In the genomic region with DNA sequence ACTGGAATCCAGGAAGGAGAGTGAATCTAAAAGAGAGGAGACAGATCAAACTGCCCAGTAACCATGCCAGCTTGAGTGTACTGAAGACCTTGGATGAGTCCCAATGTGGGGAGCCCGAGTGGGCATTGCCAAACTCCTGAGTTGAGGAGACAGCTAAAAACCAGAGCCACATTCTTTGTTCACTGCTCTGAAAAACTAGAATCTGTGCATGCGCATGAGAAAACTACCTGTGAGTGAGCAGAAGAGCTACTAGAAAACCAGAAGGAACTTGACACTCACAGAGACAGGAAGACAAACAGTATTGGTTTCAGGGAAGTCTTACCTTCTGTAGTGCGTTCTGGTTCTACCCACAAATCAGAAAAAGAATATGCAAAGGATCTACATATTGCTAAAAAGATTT, we compare ENCODE assay signal across 24 mouse cellular contexts.
DNase-seq lines count a peak whose midpoint lies in the region; ATAC-seq and TF ChIP-seq lines count a peak whose summit lies in the region.
"Had no signal": no experiment of that assay in that cellular context is flagged by ENCODE, and none has a peak within 500 bp of the region (broad histone marks: within the 10 kb centered on the region; RNA-seq: fewer than 3 reads in every experiment).

No protein-coding gene starts in this region.

- H3K4me3 ChIP-seq in CH12.LX (replicated peaks in 1 of 3; ENCODE audit: low read depth in 2 of 3, low read length in 2 of 3, poor library complexity in 1 of 3) = no peak overlapping the region
- H3K4me3 ChIP-seq in small intestine, adult 2 months (ENCODE audit: low read depth, low read length) = no peak overlapping the region
- H3K4me3 ChIP-seq: embryonic facial prominence, embryonic 12.5 days; forebrain, embryonic 15.5 days; heart, embryonic 10.5 days; hindbrain, embryonic 12.5 days had no signal

- no peak for TF ChIP-seq EP300 in CH12.LX (IDR thresholded peaks at IDR 0.05; ENCODE audit: low read length)

- no peaks in the 10 kb centered on the region for H3K9me3 ChIP-seq in CH12.LX (replicated peaks; ENCODE audit: low read length)
- H3K9me3 ChIP-seq: embryonic facial prominence, embryonic 12.5 days; forebrain, embryonic 15.5 days; heart, embryonic 10.5 days; hindbrain, embryonic 12.5 days had no signal

- in situ Hi-C loops in CH12.LX (cut with MboI; ENCODE audit: low pct_ligation_motif_present, low pct_unique_long_range_greater_than_20kb, low sequenced_read_pairs) = no loop called here

- H3K4me1 ChIP-seq in CH12.LX (ENCODE audit: control insufficient read depth in 1 of 2, insufficient read depth in 2 of 2) = peaks cover 0 to 5% of the 10 kb centered on the region in 2 experiments; a peak in 2 of 4 replicates
- H3K4me1 ChIP-seq in small intestine, adult 2 months (ENCODE audit: control insufficient read depth, insufficient read depth, insufficient read length, low read length) = no peaks in the 10 kb centered on the region
- H3K4me1 ChIP-seq: embryonic facial prominence, embryonic 12.5 days; forebrain, embryonic 15.5 days; heart, embryonic 10.5 days; hindbrain, embryonic 12.5 days had no signal

- no peak overlapping the region for H3K9ac ChIP-seq in CH12.LX (ENCODE audit: insufficient read depth, low read depth)
- H3K9ac ChIP-seq: embryonic facial prominence, embryonic 12.5 days; forebrain, embryonic 15.5 days; hindbrain, embryonic 12.5 days had no signal

- 86% methylated on average over 3 of the region's 3 CpGs for WGBS in small intestine, adult 2 months

- TF ChIP-seq POLR2A in CH12.LX (IDR thresholded peaks at IDR 0.05; ENCODE audit: low read depth, low read length) = no peak
- no peak for TF ChIP-seq POLR2A in small intestine, adult 2 months (IDR thresholded peaks at IDR 0.05; ENCODE audit: low read depth, low read length)

- H3K79me2 ChIP-seq in CH12.LX (replicated peaks; ENCODE audit: control insufficient read depth, extremely low read depth, insufficient read depth, poor library complexity, severe bottlenecking) = no peaks in the 10 kb centered on the region

- ATAC-seq in granulocyte monocyte progenitor cell, adult 5-6 weeks (replicated peaks; ENCODE audit: poor library complexity, severe bottlenecking) = no peak
- ATAC-seq: activated CD4-positive, CD25-positive, alpha-beta regulatory T cell, adult 4 months; CD4-positive, CD25-positive, alpha-beta regulatory T cell, adult 4 months; forebrain, embryonic 15.5 days; hindbrain, embryonic 16.5 days; inflammation-experienced regulatory T-cells, adult 6 months; intestine, postnatal 0 days had no signal

- H3K36me3 ChIP-seq in CH12.LX (replicated peaks in 1 of 2; ENCODE audit: control insufficient read depth in 1 of 2, insufficient read depth in 1 of 2, low read length in 1 of 2) = no peaks in the 10 kb centered on the region
- no peaks in the 10 kb centered on the region for H3K36me3 ChIP-seq in small intestine, adult 2 months (ENCODE audit: control insufficient read depth, insufficient read depth, low read length)
- H3K36me3 ChIP-seq: embryonic facial prominence, embryonic 12.5 days; forebrain, embryonic 15.5 days; heart, embryonic 10.5 days; hindbrain, embryonic 12.5 days had no signal

- peak overlapping the region; percentile 74 for H3K4me2 ChIP-seq in CH12.LX (ENCODE audit: insufficient read depth, low read depth, poor library complexity, severe bottlenecking)
- H3K4me2 ChIP-seq: embryonic facial prominence, embryonic 12.5 days; forebrain, embryonic 15.5 days; hindbrain, embryonic 12.5 days had no signal

- no peak for TF ChIP-seq CTCF in CH12.LX (conservative IDR thresholded peaks at IDR 0.05 in 1 of 2, IDR thresholded peaks at IDR 0.05 in 1 of 2; ENCODE audit: low read depth in 2 of 2, low read length in 2 of 2)
- TF ChIP-seq CTCF in small intestine, adult 2 months (IDR thresholded peaks at IDR 0.05; ENCODE audit: extremely low read depth, insufficient read length, insufficient replicate concordance, low read depth, low read length) = no peak

- no peak for TF ChIP-seq RAD21 in CH12.LX (IDR thresholded peaks at IDR 0.05; ENCODE audit: low read depth, low read length)

- H3K27ac ChIP-seq in CH12.LX (ENCODE audit: insufficient read depth, low read depth) = no peak overlapping the region
- H3K27ac ChIP-seq in small intestine, adult 2 months (ENCODE audit: insufficient read depth, low read depth, low read length) = peak overlapping the region; percentile 67; the same call in 1 of the 2 replicates
- H3K27ac ChIP-seq: embryonic facial prominence, embryonic 12.5 days; forebrain, embryonic 15.5 days; heart, embryonic 10.5 days; hindbrain, embryonic 12.5 days had no signal

- dilution Hi-C loops in CH12.LX (cut with MboI; ENCODE audit: extremely low pct_ligation_motif_present, extremely low pct_unique_long_range_greater_than_20kb, low sequenced_read_pairs) = no loop called here

- DNase-seq in gastrocnemius, adult 18-20 months (ENCODE audit: low spot score) = peak; percentile 3
- DNase-seq in gastrocnemius, adult 8-10 months (ENCODE audit: low spot score in 2 of 2) = no peak
- DNase-seq in 3T3-L1 (ENCODE audit: low read depth, low spot score) (peak; percentile 26), CH12.LX (ENCODE audit: extremely low read depth) (peak; percentile 8)
- DNase-seq: adrenal gland, postnatal 10 days; B cell, adult 2 months; cerebellum, adult 2 months; cerebellum, postnatal 14 days; gastrocnemius, postnatal 36 days; heart, adult 18-20 months; heart, postnatal 10 days; heart, postnatal 4 days had no signal

- no peaks in the 10 kb centered on the region for H3K27me3 ChIP-seq in CH12.LX (replicated peaks)
- no peaks in the 10 kb centered on the region for H3K27me3 ChIP-seq in small intestine, adult 2 months (ENCODE audit: control insufficient read depth, insufficient read depth, low read length)
- H3K27me3 ChIP-seq: embryonic facial prominence, embryonic 12.5 days; forebrain, embryonic 15.5 days; hindbrain, embryonic 12.5 days; Patski had no signal

TF ChIP-seq in CH12.LX, 34 proteins besides CTCF, POLR2A, EP300 and RAD21:
- TF ChIP-seq IRF4 (IDR thresholded peaks at IDR 0.05; ENCODE audit: low read depth, low read length) (no peak), GABPA (IDR thresholded peaks at IDR 0.05; ENCODE audit: insufficient replicate concordance, low read depth, low read length) (no peak), USF2 (conservative IDR thresholded peaks at IDR 0.05; ENCODE audit: low read depth, low read length) (no peak), NRF1 (IDR thresholded peaks at IDR 0.05; ENCODE audit: low read depth, low read length) (peak; percentile 63)

Comparison
In these comparisons a context has a peak if more than half of its experiments do, and no peak if none do; other contexts are left out.
1. DNase-seq: peak in gastrocnemius, adult 18-20 months (single experiment), 3T3-L1 (single experiment) and CH12.LX (single experiment); none in gastrocnemius, adult 8-10 months (0 of 2).